Mouse (Mus musculus) urinary bladder, postnatal 10 days (tissue): ENCODE results near the gene Prkg1.

Source experiments
- DNase-seq: peaks from one replicate; pipeline ENCODE4 v3.0.0; 2022; ENCODE audit warnings: low spot score

The Prkg1 gene

DNA sequence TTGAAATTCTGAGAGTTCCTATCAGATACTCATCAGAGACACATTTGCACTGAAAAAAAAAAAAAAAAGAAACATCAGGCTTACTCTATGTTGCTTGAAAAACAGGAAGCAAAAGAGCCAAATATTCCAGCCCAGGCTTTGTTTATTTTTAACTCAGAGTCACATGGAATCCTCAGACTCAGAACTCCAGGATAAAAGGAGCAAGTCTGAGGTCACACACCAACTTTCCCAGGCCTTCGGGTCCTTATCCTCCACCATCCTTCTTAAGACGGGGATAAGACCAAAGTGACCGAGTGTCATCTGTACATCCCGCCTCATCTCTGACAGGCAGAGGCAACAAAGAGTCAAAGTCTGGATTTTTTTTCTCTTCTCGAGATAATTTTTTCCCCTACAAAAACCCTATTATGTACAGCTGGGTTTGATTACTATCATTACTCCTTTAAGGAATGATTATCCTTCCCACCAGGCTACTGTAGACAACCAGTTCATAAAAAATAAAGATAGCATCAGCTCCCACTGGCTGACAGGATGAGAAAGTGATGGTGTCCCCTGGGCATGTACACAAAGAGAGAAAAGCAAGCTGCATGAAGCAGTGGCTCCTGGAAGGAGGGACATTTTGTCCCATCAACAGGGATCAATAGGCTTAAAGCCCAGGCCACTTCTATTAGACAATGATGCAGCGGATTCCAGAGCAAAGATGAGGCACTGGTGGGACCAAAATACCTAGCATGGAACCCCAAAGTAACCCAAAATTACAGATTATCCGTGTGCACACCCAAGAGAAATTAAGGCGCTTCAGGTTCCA lies 21.4 kb downstream of the Prkg1 start:
- no peak for DNase-seq

DNA sequence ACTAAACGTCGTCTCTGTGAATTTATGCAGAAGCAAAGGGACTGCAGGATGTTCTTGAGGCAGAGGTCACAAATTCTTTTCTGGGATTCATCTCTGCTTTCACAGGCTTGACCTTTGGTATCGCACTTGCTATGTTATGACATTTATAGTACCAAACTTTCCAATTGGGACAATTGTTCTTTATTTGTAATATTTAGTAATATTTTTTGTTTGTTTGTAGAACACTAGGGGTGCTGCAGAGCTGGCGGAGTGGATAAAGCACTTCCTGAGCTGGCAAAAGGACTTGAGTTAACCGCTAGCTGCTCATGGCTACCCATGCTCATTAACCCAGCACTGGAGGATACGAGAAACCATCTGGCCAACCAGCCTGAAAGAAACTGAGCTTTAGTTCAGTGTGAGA lies 49.9 kb downstream of the Prkg1 start:
- DNase-seq = no peak

DNA sequence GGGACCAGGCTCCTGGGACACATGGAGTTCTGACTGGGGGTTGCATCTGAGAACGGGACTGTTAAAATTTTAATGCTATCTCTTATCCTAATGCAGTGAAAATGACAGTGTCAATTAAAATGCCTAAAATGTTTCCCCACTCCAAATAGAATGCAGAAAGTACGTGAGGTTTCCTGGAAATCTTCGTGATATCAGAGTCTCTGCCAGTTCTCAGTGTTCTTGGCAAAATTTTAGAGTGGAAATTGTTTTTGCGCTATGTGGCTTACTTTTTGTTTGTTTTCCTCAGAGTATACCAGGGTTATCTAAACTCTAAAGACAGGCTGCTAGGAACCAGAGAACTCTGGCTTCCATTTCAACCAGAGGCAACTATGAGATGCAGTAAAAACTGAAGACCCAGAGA lies 50.4 kb downstream of the Prkg1 start:
- no peak for DNase-seq

DNA sequence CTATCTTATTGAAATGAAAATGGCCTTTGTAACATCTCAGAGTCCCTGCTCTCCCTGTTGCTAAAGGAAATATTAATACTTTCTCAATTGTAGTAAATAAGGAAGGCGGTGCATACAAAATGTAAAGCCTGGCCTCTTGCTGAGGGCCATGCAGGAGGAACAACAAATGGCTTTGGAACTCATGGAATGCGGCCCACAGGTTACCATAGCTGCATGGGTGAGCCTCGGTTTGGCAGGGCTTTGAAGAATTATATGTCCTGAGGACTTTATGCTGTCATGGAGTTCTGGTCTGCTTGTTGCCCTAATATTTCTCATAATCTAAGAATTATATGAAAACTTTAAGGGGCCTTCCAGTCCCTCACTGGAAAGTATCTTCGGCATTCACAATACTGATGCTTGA lies 51.5 kb downstream of the Prkg1 start:
- no peak for DNase-seq

DNA sequence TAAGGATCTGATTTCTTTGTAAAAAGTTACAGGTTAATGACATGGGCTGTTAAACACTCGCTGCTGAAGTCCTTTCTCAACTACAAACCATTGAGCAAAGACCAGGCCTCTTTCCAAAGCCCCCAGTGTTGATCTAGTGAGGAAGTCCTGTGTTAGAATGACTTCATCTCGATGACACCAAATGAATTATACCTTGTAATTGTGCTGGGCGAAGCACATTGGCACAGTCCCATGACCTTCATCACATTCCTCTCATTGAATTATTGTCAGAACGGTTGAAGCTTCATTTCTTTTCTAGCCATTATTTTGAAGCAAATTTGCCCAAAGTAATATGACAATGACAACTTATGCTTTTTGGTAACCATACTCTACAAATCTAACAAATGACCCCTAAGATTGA lies 54.5 kb downstream of the Prkg1 start:
- DNase-seq = no peak

DNA sequence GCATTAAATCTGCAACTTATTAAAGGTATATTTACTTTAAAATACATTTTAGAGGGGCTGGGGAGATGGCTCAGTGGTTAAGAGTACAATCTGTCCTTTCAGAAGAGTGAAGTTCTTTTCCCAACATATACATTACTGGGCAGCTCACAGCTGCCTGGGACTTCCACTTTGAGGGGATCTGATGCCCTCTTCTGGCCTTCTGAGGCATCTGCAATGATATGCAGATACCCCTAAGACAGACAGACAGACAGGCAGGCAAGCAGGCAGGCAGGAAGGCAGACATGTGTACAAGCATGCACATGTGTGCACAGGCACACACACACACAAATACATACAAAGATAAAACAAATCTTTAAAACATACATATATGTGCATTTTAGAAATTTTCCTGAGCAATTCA lies 60.8 kb downstream of the Prkg1 start:
- no peak for DNase-seq

DNA sequence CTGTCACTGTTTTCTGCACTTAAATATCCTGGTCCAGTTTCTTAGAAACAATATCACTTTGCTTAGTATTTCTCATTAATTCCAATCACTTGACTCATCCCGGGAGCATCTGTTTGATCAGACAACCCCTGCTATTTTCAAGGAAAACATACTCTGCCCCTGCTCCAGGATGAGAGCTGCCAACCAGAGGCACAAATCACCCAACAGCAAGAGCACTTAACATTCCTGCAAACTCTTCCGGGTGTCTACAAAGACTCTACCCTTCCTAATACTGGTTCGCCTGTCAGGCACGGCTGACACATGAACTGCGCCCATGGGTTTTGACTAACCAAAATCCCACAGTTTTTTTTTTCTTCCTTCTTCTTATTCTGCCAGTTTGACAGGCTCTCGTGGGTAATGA lies 65.9 kb downstream of the Prkg1 start:
- no peak for DNase-seq

DNA sequence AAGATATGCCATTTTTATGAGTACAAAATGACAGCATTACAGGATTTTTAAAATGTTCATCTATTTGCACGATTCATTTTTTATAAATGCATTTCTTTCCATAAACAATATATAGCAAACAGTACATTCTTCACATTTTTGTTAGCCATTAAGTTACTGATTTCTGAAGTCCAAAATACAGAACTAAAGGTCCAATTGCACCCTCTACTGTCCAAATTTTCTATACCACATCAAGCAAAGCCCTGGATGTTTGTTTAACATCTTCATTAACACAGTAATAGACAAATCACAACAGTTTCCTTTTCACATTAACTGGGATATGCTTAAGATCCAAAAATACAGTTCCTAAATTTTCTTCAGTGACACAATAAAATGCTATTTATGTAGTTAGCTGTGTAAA lies 84.0 kb downstream of the Prkg1 start:
- DNase-seq = no peak

DNA sequence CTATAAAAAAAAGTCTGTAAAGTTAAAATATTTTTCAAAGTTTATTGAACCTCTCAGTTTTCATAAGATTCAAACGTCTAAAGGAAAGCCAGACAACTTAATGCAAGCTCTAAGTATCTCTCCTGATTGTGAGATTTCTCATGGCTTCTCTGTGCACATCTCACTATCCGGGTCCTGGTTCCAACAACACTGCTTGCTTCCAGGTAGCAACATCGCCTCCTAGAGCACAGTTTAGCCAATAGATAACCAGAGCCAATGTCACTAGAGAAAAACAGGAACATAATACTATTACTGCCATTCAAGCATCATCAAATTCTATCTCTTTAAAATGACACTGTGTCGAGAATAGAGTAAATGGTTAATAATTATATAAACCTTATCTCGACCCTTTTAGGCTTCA lies 86.5 kb downstream of the Prkg1 start:
- no peak for DNase-seq

DNA sequence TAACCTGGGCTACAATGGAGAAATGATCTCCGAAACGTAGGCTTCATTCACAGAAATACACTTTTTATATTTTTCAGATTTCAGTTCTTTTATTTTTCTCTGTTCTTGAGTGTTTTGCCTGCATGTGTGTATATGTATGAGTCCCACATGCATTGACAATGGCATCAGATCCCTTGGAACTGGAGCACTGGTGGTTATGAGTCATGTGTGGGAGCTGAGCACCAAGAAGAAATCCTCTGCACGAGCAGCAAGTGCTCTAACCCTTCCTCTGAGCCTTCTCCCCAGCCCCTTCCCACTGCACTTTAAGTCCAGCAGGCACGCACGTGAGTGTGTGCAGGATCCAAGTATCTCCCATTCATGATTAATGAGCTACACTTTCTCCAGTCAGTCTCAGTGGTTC lies 93.1 kb downstream of the Prkg1 start:
- no peak for DNase-seq

DNA sequence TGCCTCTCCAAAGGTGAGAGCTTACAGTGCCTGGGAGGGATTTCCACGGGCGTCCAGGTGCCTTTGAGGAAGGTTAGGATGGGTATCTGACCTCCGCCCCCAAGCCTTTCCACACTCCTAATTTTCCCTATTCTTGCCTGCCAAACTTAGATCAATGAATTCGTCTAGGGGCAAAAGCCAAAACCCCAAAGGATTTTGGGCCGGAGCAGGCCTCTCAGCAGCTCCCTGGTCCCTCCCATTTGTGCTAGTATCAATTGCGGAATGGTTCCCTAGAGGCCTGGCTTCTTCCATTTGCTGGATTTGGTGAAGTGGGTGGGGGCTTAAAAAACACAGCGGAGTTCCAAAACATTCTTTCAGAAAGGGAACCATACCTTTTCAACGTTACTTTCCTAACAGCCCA lies 99.8 kb downstream of the Prkg1 start:
- DNase-seq = no peak

DNA sequence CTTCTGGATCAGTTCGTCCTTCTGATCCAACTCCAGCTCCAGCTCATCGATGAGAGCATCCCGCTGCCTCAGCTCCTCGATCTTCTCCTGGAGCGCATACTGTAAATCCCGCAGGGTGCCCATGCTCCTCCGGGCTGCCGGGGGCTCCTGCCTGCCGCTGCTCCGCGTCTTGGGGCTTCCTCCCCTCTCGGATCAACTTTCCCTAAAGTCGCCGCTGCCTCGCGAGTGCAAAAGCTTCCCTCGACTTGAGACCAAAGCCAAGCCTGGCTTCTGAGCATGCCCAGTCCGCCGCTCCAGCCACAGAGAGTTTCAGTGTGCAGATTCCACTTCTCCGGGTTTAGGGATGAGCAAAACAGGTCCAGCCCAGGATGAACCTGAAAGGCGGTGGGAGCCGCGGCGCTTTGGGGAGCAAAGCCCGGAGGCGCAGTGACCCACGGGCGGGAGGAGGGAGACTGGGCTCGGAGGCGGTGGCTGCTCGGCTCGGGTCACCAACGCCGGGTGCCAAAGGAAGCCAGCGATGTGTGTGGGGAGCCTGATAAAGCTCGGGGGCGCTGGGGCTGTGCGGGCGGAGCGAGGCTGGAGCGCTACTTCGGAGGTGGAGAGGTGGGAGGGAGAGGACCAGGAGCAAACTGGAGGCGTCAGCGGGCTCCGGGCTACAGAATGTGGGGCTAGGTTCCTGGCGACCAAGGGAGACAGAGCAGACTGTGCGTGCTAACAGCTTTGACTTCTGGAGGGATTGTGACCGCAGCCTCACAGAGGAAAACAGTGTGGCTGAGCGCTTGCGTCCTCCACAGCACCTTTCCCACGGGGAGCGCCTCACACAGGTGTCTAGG lies 100.5 kb downstream of the Prkg1 start:
- no peak for DNase-seq

DNA sequence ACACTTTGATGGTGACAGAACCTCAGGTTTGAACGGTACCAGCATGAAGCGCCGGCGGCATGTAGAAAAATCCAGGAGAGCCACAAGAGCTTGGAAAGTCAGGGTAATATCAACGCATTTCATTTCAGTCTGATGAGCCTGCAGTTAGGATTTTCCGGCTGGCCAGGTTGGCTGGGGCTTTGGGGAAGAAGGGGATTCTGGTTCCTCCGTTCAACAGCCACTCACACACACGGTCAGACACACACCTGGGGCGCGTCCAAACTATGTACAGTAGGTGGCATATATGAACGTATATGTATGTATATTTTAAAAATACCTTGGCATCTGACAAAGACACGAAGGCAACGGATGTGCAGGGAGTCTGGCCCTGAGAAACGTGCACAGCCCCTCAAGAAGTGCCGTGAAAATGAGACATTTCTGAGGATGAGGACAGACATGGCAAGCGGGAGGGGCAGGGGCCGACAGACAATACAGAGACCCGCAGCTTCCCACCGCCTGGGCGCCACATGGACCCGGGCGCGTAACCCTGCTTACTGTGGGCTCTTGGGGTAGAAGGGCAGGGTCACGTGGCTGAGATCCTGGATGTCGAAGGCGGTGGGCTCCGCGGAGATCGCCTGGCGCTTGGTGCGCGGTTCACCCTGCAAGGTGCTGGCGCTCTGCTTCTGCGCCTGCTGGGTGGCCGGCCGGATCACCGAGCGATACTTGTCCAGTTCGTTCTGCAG lies 101.2 kb downstream of the Prkg1 start:
- no peak for DNase-seq

DNA sequence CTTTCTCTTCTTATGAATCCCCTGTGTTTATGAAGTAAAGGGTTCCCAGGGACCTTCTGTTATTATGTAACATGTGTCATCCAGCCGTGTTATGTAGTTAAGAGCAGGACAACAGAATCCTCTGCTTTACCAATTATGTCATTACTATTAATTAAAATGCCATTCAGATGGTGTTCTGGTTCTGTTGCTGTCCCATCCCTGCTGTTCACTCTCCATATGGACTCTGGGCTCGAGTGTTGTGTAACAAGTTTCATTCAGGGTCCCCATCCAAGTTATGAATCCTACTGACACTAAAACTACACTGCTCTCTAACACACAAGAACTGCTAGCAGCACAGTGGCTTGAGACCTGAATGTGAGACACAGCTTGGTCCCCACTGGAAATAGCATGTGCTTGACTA lies 102.0 kb downstream of the Prkg1 start:
- no peak for DNase-seq

DNA sequence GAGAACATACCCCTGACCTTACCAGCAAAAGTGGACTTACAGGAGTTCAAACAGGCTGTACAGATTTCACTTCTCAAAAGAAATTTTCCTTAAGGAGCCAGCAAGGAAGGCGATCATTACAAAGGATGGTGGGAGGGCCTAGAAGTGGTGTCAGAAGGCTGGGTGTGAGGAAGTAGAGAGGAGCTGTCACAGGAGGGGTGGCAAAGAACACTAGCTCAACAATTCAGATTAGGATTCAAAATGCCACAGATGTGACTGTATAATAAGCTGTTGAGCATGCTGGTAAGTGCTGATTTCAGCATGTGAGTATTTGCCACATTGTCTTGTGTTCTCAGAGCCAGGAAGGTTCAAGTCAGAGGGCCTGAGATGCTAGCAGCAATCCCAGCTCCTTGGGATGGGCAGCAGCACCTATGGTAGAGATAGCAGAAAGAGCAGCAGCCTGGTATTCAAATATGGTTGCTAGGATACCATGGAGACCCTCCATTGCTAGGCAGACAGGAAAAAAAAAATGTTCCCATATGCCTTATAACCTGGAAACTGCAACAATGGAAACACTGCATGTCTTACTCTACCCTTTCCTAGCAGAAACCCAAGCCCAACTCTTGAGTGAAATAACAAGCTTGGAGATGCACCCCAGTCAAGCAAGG lies 106.0 kb downstream of the Prkg1 start:
- no peak for DNase-seq

DNA sequence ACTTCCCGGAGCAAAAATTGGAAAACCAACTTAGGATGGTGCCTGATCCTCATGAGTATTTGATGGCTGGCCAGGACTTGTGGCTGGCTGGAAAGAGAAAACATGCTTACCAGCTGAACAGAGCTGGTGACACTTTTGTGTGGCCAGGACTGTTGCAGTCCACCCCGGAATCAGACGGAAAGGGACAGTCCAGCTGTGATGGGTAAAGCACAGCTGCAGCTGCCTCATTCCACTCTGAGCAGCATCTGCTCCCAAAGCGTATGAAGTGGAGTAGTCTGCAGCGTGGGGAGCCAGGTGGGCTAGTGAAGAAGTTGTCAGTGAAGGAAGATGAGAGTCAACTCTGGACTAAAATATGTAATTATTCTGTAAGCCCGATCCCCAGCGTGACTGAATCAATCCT lies 108.6 kb downstream of the Prkg1 start:
- no peak for DNase-seq

DNA sequence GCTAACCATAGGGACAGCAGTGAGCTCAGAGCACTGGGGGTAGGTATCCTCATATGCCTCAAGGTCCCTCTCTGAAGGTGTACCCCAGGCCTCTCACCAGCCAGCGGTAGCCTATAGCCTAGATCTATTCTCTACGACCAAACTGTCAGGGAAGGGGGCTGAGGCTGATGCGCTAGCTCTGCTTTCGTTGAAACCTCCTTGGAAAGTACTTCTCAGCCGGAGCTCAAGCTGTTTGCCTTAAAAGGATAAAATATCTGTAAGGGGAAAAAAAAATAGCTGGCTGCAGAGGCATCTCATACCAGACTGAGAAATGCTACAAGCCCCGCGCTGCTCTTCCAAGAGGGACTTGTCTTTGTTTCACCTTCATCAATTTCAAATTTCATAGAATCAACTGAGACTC lies 109.0 kb downstream of the Prkg1 start:
- no peak for DNase-seq

DNA sequence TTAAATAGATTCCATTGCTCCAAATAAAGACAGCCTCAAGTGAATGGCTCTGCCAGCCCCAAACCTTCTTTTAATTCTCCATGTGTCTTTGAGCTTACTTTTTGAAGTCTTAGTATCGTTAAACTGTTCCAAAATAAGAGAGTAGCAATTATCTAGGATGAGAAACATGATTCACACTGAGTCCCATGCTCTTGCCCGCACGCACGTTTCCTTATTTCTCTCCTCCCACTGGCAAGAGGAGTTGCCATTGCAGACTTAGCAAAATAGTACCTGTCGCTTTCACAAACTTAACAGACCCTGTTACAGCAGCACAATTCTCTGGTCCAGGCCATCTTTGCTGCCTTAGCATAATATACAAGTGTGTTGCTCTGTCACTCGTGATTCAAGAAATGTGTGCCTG lies 110.8 kb downstream of the Prkg1 start:
- DNase-seq = no peak

DNA sequence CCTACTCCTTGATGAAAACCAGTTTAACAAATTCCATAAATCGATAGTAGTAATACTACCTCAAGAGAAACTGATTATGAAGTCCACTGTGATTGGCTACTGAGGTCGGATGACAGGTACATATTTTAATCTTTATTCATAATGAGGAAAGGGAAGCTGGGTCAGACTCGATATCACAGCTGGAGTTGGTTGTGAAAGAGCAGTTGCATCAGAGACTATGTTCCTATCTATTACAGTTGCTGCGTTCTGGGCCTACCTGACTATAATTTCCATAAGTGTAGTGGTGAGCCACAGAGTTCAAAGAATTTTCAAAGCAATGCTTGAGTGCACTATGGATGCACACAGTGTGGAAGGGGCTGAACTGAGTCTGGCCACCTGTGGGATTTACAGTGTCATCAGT lies 114.4 kb downstream of the Prkg1 start:
- no peak for DNase-seq

DNA sequence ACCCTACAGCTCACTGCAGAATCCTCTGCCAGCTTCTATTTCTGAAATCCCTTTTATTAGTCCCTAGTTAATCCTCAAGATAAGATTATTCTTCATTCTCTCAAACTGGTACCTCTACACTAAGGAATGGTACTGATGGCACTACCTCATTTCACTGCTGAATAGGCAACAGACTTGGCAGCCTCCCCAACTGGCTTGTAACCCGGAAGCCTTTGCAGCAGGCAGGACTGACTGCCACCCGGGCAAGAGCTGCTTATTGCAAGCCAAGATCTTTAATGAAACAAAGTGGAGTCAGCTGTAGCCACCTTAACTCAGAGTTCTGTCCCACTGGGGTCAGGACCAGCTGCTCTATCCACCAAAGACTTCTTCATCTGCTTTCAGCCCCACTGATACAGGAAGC lies 117.3 kb downstream of the Prkg1 start:
- no peak for DNase-seq

DNA sequence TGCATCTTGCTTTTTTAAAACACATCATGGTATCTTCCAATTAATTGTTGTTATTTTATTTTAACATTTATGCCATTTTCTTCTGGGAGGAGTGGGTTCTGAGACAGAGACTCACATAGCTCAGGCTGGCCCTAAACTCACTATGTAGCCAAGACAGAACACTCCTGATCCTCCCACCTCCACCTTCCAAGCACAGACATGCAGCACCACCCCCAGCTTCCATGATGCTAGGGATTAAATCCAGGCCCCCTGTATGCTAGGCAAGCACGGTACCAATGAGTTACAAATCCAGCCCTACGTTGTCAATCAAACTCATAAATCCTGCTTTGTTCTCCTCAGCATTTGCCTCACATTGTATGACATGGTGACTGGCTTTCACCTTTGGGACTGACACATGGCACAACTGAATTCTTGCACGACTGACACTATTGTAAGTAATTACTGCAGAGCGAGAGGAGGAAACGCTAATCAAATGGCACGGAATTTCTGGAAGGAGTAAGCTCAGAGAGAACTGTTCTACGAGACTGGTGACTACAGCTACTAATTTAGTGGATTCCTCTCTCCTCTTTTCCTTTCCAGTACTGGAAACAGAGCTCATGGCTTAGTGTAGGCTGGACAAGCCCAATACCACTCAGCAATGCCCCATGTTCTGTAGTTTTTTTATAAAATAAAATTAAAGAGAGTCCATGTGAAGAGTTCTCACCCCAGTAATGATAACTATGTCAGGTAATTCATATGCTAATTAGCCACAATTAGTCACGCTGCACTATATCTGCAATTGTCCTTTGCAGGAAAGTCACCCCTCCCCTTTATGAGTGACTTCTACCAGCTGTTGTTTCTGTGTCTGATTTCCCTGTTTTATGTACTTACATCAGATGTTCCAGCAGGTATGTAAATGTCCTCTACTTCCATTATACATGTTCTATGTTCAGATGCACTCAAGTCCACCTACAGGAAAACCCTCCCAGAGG lies 133.6 kb downstream of the Prkg1 start:
- DNase-seq = no peak
